Mouse (Mus musculus): Measurements from ENCODE around the gene 1700013F07Rik. TPM values are rescaled to one million over a fixed set of nuclear protein-coding genes. Genes with fewer than 3 reads are reported as not detected.
"Not testable (repeated sequence)": the region's sequence is repeated elsewhere in the genome, so short reads cannot be mapped to it uniquely, and the experiment has no call there.

Gene 1700013F07Rik
- not detected in 2 replicates for total RNA-seq (2017)

- no peak for ATAC-seq (replicated peaks; ENCODE audit: low read depth, poor library complexity, severe bottlenecking)
Measured at GRCm38 (mm10) chr3:108533951-108534350, at the start of gene 1700013F07Rik. Gene 1700013F07Rik, plus strand, starts transcription at chr3:108534150.

DNA sequence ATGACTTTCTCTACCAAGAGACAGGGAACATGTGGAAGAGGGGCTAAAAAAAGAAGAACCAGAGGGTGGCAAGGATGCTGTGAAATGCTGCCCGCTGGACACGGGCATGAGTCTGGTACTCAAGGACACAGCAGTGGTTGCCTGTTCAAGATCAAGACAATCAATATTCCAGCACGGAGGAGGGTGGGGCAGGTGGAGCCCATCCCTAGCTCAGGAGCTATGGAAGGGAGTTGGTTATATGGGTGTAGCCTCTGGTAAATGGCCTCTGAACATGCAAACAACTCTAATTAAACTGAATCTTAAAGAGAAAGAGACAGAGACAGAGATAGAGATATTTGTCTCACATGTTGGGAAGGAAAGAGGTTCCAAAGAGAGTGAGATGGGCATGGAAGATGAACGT lies 49.2 kb upstream of the 1700013F07Rik start:
- no peak for ATAC-seq (replicated peaks; ENCODE audit: low read depth, poor library complexity, severe bottlenecking)

DNA sequence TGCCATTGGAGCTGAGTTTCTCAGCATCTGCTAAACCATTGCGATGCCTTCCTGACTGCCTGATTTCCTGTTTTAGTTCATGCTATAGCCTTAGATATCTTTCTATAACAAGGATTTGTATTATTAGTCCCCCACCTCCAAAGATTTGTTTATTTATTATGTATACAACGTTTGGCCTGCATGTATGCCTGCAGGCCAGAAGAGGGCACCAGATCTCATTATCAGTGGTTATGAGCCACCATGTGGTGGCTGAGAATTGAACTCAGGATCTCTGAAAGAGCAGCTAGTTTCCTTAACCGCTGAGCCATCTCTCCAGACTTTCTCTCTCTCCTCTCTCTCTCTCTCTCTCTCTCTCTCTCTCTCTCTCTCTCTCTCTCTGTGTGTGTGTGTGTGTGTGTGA lies 44.0 kb upstream of the 1700013F07Rik start:
- ATAC-seq (replicated peaks; ENCODE audit: low read depth, poor library complexity, severe bottlenecking) = no peak

DNA sequence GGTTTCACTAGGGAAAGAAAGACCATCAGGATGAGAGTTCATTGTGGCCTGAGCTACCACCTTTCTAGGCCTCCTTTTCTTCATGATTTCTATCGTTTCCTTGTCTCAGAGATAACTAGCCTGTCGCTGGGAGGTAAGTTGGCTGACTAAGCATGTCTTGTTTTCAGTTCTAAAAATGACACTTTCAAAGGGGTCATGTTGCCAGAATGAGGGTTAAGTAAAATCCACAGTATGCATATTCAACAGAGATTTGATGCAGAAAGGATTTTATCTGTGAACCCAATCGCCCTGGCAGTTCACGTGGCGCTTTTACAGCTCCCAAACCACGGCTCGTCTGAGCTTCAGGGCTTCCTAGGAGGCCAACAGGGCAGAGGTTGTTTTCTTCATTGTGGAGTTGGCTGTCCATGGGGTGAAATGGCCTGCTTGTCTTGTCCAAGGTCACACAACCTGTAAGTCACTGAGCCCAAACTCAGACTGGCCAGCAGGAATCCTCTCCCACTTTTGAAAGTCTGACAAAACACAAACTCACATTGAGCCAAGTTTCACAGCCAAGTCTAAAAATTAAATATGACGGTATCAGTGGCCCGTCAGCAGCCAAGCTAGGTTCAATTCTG lies 39.0 kb upstream of the 1700013F07Rik start:
- no peak for ATAC-seq (replicated peaks; ENCODE audit: low read depth, poor library complexity, severe bottlenecking)

DNA sequence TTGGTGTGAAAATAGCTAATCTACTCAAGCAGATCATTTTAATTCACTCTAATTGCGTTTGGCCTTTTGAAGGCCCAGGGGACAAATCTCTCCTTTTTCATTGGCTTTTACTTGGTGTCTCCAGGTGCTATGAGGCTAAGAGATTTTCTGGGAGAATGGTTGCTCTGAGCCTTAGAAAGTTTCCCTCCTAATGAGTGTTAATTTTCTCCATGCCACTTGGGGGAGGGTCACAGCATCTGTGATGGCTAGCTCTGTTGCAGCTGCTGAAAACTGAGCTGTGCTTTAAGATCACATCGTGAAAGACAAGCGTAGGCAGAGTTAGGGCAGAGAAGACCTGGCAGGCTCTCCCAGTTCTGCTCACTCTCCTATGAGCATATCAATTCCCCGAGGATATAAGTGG lies 38.5 kb upstream of the 1700013F07Rik start:
- ATAC-seq (replicated peaks; ENCODE audit: low read depth, poor library complexity, severe bottlenecking) = no peak

- no peak for ATAC-seq (replicated peaks; ENCODE audit: low read depth, poor library complexity, severe bottlenecking)
Measured at GRCm38 (mm10) chr3:108497602-108498001, 36.3 kb upstream of the 1700013F07Rik start.

DNA sequence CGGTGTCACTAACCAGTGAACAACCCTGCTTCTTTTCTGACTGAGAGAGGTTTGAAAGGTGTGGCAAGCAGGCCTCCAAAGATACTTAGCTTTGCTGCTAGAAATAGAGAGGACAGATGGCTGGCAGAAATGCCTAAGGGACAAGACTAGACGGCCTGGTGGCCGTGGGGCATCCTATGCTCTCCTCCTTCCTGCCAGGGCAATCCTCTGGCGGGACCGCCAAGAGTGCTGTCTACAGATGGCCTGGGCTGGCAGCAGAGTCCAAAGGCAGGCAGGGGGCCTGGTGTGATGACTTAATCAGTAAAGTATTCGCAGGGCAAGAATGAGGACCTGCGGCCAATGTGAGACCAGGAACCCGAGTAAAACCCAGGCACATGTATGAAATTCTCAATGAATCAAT lies 34.1 kb upstream of the 1700013F07Rik start:
- no peak for ATAC-seq (replicated peaks; ENCODE audit: low read depth, poor library complexity, severe bottlenecking)

DNA sequence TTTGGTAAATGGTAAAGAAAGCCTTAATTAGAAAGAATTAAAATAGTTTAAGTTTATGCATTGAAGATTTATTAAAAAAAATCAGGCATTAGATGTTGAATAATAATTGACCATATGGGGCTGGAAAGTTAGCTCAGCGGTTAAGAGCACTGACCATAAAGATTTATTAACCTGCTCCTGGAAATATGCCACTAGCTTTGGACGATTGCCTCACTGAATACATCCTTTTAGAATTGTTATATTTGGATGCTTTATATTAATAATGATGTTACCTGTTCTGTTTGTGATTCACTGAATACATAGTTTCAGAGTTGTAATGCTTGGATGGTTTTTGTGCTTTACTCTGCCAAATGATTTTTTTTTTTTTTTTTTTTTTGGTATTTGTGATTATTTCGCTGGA lies 32.5 kb upstream of the 1700013F07Rik start:
- not testable (repeated sequence) for ATAC-seq (replicated peaks; ENCODE audit: low read depth, poor library complexity, severe bottlenecking)

GRCm38 (mm10) chr3:108503908-108504307 lies 30.0 kb upstream of the 1700013F07Rik start:
- no peak for ATAC-seq (replicated peaks; ENCODE audit: low read depth, poor library complexity, severe bottlenecking)

DNA sequence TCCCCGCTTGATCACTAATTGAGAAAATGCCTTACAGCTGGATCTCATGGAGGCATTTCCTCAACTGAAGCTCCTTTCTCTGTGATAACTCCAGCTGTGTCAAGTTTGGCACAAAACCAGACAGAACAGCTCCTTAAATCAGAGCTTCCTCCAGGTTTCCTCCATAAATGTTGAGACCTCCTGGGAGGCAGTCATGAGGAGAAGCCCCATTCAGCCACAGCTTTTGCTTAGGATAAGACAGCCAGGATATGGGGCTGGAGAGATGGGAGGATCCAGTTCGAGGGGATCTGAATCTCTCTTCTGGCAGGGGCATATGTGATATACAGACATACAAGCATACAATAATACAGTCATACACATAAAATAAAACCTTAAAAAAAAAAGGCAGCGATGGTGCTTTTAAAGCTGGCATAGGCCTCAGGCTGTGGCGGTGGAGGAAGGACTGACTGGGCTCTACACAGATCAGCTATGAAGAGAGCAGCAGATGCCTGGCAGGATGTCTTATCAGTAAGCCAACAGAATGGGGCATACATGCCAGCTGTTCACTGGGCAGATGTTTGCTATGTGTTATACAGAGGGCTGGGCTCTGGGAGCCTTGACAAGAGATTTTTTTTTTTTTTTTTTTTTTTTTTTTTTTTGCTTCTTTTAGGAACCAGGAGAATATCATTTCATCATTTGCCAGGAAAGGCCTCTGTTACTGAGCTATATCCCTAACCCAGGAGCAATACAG lies 25.0 kb upstream of the 1700013F07Rik start:
- ATAC-seq (replicated peaks; ENCODE audit: low read depth, poor library complexity, severe bottlenecking) = peak; percentile 97

DNA sequence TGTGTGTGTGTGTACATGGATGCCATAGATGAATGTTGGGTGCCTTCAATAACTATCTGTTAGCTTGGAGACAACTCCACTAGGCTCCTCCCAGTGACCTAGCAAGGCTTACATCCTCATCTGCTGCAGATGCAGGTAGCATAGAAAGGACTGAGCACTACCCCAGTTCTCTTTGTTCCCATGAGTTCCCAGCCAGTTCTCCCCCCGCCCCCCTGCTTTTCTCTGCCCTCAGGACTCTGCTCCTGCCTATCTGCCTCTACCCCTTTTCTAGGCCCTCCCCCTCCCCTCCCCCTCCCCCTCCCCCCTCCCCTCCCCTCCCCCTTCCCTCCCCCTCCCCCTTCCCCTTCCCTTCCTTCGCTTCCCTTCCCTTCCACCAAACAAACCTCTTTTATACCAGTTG lies 23.8 kb upstream of the 1700013F07Rik start:
- ATAC-seq (replicated peaks; ENCODE audit: low read depth, poor library complexity, severe bottlenecking) = no peak

DNA sequence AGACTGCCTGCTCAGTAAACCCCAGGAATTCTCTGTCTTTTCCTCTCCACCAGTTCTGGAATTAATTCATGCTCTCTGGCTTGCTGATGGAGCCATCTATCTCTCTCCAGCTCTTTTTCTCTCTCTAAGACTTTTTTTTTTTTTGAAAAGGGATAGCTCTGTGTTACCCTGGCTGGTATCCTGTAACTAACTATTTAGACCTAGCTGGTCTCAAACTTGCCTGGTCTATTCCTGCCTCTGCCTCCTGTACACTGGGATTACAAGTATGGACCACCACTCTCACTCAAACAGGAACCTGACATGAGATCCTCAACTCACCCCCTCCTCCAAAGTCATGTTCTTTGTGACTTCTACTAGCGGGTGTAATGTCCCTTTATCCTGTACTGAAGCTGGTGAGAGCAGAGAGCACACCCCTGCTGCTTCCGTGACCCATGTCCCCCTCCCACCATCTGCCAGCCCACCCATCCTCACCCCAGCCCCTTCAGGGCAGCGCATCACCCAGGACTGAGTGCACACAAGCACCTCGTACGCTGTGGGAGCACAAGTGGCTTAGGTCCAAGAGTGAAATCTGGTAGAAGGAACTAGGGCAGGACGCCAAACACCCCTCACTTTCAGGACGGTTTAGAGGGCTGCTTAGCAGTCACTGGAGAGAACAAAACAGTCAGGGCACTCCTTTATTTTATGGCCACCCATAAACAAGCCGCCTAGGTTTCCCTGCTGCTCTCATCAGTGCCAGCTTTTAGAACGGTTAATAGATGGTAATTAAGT lies 23.1 kb upstream of the 1700013F07Rik start:
- no peak for ATAC-seq (replicated peaks; ENCODE audit: low read depth, poor library complexity, severe bottlenecking)

DNA sequence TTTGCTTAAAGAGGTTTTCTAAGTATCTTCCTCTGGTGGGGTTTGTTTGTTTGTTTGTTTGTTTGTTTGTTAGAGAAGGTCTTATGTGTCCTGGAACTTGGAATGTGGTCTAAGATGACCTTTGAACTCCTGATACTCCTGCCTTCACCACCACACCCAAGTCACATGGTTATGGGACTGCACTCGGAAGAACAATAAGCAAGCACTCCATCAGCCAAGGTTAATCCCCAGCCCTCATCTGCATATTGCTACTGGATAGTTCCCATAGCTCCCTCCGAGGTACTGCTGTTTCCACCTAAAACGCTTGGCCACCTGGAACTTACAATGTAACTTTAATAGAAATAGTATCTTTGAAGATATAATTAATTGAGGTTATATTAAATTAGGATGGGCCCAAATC lies 20.5 kb upstream of the 1700013F07Rik start:
- ATAC-seq (replicated peaks; ENCODE audit: low read depth, poor library complexity, severe bottlenecking) = no peak

GRCm38 (mm10) chr3:108518276-108518675 lies 15.7 kb upstream of the 1700013F07Rik start:
- ATAC-seq (replicated peaks; ENCODE audit: low read depth, poor library complexity, severe bottlenecking) = no peak

GRCm38 (mm10) chr3:108523415-108523814 lies 10.5 kb upstream of the 1700013F07Rik start:
- no peak for ATAC-seq (replicated peaks; ENCODE audit: low read depth, poor library complexity, severe bottlenecking)

- ATAC-seq (replicated peaks; ENCODE audit: low read depth, poor library complexity, severe bottlenecking) = no peak
Measured at GRCm38 (mm10) chr3:108528489-108528888, 5.5 kb upstream of the 1700013F07Rik start.

GRCm38 (mm10) chr3:108533114-108533885 lies 650 bp upstream of the 1700013F07Rik start:
- ATAC-seq (replicated peaks; ENCODE audit: low read depth, poor library complexity, severe bottlenecking) = no peak

DNA sequence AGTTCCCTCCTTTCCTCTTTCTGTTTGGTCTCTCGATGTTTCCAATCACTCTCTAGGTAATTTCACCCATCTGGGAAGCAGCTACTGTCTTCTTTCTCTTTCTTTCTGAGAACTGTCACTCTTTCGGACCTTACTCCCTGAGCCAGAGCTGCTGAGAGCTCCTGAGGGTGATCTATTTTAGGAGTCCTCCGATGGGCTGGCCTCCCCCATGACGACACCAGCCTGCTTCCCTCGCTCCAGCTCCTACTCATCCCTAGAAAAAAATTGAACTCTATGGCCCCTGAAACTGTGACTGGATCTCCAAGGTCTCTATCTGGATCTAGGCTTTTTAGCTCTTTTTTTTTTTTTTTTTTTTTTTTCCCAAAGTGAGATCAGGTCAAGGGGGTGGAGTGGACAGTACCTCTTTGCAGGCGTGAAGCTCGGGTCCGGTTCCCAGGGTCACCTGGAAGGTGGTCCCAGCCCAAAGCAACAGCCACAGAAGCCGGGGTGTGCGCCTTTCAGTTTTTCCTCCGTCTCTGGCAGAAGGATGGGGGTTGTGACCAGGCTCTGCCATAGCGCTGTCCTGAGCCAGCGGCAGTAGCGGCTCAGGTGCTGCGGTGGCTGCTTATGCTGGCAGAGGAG lies 2.1 kb downstream of the 1700013F07Rik start:
- no peak; the same call in 1 of the 2 replicates for ATAC-seq (replicated peaks; ENCODE audit: low read depth, poor library complexity, severe bottlenecking)

- ATAC-seq (replicated peaks; ENCODE audit: low read depth, poor library complexity, severe bottlenecking) = peak; percentile 36
Measured at GRCm38 (mm10) chr3:108536517-108537260, 2.7 kb downstream of the 1700013F07Rik start, which contains the start of gene 5330417C22Rik. Gene 5330417C22Rik, minus strand, starts transcription at chr3:108536536.

Measured in common myeloid progenitor, adult 5-6 weeks (primary cell).